Mouse (Mus musculus): ENCODE data around the gene Napepld.
"Not testable (repeated sequence)": the region's sequence is repeated elsewhere in the genome, so short reads cannot be mapped to it uniquely, and the experiment has no call there.

Napepld gene

DNA sequence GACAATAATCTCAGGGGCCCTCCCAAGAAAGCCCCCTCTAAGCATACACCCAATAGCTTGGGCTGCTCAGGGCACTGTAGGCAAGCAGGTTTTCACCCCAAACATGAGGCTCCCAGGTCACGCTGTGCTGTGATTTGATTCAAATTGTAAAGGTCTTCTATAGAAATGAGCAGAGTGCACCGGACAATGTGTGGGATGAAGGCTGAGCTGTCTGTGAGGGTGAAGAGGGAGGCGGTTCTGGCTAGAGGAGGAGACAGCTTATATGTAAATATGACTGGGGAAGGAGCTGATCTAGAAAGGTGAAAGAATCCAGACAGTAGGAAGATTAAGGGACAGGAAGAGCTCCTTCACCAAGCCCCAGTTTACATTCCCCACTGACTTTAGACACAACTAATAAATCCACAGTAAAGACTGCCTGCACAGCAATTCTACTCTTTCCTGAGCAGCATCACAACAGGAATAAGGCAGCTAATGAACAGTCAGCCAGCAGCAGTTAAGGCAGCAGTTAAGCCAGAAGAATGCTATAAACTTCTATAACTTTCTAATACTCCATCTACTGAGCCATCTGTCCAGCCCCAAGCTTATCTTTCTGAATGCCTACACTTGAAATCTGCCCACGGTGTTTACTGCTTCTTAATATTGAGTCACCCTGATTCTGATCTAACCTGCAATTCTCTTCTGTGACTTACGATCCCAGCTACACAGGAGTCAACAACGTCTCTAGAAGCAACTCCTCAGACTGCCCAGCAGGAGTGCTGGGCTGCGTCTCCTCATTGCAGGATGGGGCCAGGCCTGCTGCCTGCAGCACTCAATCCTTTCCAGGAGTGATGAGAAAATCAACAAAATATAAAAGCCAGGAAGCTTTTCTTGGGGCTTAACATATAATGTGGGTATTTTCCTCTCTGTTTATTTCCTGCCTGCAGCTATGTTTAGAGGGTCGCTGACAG lies 33.7 kb downstream of the Napepld start:
- no peak for DNase-seq (ENCODE audit: low spot score)

GRCm38 (mm10) chr5:21663081-21663480 lies 38.1 kb downstream of the Napepld start:
- no peak for DNase-seq (ENCODE audit: low spot score)

DNA sequence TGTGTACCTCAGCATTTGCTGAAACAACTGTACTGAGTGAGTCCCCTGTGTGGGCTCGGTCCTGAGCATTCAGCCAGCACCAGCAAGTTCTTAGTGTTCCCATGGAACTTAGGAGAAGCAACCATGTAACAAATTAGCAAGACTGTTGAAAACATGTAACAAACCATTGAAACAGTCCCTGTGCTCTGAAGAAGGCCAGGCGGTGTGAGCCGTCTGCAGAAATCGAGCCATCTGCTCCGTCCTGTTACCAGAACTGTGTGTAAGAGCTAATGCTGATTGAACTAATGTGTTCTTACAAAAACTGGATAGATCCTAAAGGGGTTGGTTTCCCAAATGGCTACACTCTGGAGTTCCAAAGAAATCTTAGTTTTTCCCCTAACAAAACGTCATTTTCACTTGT lies 40.3 kb downstream of the Napepld start:
- no peak for DNase-seq (ENCODE audit: low spot score)

DNA sequence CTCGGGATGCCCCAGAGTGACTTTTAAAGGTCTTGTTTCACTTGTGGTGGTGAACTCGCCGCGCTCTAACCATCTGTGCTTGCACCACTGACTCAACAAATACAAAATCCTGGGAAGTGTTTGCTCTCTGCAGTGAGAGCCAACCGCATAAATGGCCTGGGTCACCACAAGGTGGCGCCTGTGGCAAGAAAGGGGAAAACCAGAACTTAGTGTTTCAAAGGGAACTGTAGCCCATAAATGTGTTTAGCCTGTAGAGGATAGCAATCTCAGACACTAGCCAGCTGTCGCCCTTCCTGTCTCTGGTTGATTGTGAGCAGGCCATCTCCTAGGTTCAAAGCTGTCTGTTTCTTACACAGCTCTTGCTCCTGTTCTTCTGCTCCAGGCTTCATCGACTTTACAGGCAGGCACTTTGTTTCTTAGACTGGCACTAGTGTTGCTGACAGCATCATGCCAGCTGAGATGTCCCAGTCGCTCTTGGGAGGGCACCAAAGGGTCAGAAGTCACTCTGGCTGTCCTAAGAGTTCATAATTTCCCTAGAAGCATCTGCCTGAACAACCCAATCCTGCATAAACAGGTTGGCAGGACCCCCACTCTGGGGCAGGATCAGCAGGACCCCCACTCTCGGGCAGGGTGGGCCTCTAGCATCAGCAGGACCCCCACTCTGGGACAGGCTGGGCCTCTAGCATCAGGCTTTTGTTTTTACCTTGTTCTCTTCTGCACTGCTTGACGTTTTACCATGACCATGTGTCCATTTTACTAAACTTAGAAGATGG lies 42.4 kb downstream of the Napepld start:
- DNase-seq (ENCODE audit: low spot score), result peak; percentile 59

- no peak for DNase-seq (ENCODE audit: low spot score)
These were observed 43.2 kb downstream of the Napepld start for GRCm38 (mm10) chr5:21658038-21658437.

GRCm38 (mm10) chr5:21656912-21657311 lies 44.3 kb downstream of the Napepld start:
- no peak for DNase-seq (ENCODE audit: low spot score)

- DNase-seq (ENCODE audit: low spot score), result no peak
These were observed 49.1 kb downstream of the Napepld start for GRCm38 (mm10) chr5:21651885-21652612.

DNA sequence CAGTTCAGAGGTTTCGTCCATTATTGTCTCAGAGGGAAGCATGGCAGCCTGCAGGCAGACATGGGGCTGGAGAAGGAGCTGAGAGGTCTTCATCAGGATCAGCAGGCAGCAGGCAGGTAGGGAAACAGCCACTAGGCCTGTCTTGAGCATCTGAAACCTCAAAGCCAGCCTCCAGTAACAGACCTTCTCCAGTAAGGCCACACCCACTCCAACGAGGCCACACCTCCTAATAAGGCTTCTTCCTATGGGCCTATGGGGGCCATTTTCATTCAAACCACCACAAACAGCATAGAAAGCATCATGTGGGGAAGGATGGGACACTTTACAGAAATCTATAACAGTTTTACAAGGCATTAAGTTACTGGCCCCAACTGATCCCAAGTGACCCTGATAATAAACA lies 50.5 kb downstream of the Napepld start:
- DNase-seq (ENCODE audit: low spot score), result no peak

GRCm38 (mm10) chr5:21646133-21646491 lies 55.1 kb downstream of the Napepld start:
- DNase-seq (ENCODE audit: low spot score), result no peak

GRCm38 (mm10) chr5:21645439-21646132 lies 55.6 kb downstream of the Napepld start, which contains the start of the genes Fbxl13 and Armc10:
Gene Fbxl13 (minus strand): TSS chr5:21645634.
Gene Armc10 (plus strand): TSS chr5:21645813.
- peak; percentile 43 for DNase-seq (ENCODE audit: low spot score)

- no peak for DNase-seq (ENCODE audit: low spot score)
These were observed 56.2 kb downstream of the Napepld start for GRCm38 (mm10) chr5:21644891-21645438.

GRCm38 (mm10) chr5:21643606-21644005 lies 57.6 kb downstream of the Napepld start:
- DNase-seq (ENCODE audit: low spot score), result no peak

- no peak for DNase-seq (ENCODE audit: low spot score)
These were observed 60.2 kb downstream of the Napepld start for GRCm38 (mm10) chr5:21640961-21641360.

GRCm38 (mm10) chr5:21625916-21626315 lies 75.3 kb downstream of the Napepld start:
- no peak for DNase-seq (ENCODE audit: low spot score)

DNA sequence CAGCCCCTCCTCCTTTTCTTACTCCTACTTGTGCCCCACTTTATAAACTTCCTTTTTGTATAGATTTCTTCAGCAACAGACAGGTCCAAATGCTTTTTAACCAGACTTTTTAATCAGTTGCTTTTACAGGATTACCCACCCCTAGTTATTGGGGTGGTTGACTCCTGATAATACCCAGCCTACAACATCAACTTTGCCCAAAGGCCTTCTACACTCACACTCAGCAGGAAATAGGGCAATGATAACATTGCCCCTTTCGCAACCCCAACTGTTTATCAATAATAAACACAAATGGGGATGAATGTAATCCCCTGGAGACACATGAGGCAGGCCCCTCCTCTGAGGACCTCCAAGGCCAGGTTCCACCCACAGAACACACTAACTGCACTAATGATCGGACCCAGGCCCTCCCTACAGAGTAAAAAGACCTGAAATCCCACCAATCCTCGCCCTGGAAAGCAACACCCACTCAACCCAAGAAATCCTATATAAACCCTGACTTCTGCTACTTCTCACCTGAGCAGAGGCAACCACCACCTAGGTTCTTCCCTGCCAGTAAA lies 84.7 kb downstream of the Napepld start:
- DNase-seq (ENCODE audit: low spot score), result no peak

GRCm38 (mm10) chr5:21614299-21614698 lies 86.9 kb downstream of the Napepld start:
- not testable (repeated sequence) for DNase-seq (ENCODE audit: low spot score)
